Mouse (Mus musculus) urinary bladder, postnatal 14 days (tissue): ENCODE measurements around the gene Zc3hav1.

ENCODE experiments used
- DNase-seq: peaks from one replicate; pipeline ENCODE4 v3.0.0; 2021; ENCODE audit warnings: low spot score

The Zc3hav1 gene

DNA sequence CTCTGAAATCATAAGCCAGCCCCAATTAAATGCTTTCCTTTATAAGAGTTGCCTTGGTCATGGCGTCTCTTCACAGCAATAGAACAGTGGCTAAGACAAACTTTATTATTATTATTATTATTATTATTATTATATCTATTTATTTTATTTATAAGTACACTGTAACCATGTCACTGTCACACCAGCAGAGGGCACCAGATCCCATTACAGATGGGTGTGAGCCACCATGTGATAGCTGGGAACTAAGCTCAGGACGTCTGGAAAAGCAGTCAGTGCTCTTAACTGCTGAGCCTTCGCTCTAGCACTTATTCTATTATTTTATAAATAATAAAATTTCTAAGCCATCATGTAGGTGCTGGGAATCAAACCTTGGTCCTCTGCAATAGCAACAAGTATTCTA lies 60.7 kb downstream of the Zc3hav1 start:
- no peak for DNase-seq

- DNase-seq = no peak
Observed at GRCm38 (mm10) chr6:38292871-38293646, 61.3 kb downstream of the Zc3hav1 start.

- DNase-seq = no peak
Observed at GRCm38 (mm10) chr6:38284422-38284821, 70.0 kb downstream of the Zc3hav1 start.

DNA sequence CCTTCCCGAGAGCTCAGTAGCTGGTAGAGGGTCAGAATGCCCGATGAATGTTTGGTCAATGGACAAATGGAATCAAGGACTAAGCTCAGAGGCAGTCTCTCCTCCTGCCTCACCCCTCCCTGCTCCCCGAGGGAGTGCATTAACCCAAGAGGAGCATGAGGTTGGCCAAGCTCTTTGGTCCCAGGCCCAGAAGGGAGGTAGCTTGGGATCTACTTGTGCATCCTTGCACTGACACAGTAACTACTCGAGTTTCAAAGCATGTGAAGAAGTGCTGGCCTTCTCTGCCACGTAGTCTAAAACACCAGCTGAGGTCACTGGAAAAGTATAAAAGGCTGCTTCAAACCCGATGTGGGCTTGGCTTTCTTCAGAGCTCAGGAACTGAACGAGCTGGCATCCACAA lies 89.9 kb downstream of the Zc3hav1 start:
- no peak for DNase-seq

GRCm38 (mm10) chr6:38263393-38264159 lies 90.8 kb downstream of the Zc3hav1 start:
- DNase-seq = no peak

DNA sequence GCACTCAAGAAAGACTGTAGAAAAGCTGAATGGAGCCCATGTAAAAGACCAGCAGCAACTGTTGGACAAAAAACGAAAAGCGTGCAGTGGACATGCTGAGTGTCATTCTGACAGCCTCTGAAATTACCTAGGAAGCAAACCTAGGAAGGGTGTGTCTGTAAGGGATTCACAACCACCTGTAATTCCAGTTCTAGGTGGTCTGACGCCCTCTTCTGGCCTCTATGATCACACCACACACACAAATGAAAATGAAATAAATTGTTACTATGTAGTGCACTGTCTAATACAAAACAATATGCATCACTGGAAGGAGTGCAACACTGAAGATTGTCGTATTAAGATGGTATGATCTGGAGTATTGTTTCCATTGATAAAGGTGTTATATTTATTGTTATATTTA lies 92.5 kb downstream of the Zc3hav1 start:
- no peak for DNase-seq

DNA sequence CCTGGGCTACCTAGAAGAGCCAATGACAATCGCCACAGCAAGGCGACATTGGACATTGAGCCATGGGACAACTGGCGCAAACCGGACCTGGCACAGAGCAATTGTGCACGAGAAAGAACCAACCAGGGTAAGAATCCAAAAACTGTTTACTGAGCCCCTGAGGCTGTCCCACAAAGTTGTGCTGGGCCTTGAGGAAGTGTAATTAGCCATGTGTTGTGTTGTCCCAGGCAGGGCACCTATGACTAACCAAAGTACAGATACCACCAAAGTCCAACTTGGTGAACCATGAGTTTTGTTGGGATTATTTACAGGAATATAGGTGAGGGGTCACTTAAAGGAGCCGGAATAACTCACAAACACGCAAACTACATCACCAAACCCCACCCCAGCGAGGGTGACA lies 96.9 kb downstream of the Zc3hav1 start:
- DNase-seq = no peak

DNA sequence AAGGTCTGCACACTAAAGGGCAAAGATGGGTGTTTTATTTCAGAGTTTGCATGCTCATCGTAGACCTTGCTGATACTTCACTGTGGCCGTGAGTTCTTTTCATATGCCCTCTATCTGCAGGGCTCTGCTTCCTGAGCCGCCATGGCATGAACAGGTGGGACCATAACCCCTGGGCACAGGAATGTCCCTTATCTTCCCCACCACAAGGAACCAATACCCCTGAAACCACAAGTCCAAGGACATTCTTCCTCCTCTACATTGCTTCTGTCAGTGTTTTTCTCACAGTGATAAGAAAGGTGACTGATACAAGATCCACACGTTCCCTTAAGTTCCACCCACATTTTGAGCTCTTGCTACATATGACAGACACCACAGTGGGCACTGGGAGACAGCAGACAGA lies 97.6 kb downstream of the Zc3hav1 start:
- DNase-seq = no peak

DNA sequence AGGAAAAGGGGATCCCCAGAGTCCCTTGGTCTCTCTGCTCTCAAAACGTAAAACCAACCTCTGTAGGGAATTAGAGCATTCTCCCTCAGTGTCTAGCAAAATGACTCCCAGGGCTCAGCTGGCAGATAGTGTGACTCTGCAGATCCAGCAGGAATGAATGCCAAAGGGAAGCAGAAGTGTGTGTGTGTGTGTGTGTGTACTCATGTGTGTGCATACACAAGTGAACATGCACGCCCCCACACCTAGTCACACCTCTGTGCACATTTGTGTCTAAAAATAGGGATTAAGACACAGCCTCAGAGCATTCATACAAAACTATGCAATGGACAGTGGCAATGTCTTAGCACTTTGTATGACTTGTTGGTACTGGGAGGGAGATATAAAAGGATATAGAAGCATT lies 98.6 kb downstream of the Zc3hav1 start:
- no peak for DNase-seq
